Mouse (Mus musculus): ENCODE measurements at regions not wholly inside any gene's neighbourhood (a gene's known extent, or its start where the extent isn't known, plus 50 kb on each side); places are given as distances from the start of the nearest gene placed in this dataset.

- Histone ChIP-seq H3K27me3 (ENCODE audit: control insufficient read depth, insufficient read depth, low read length) (no peaks in the 10 kb centered on the region), H3K36me3 (replicated peaks; ENCODE audit: control insufficient read depth, insufficient read depth, low read depth, low read length) (no peaks in the 10 kb centered on the region), H3K9ac (replicated peaks; ENCODE audit: low read length) (no peak overlapping the region), H3K4me1 (ENCODE audit: control insufficient read depth, insufficient read depth, low read length) (no peaks in the 10 kb centered on the region), H3K4me2 (ENCODE audit: low read depth, low read length) (no peak overlapping the region), H3K4me3 (ENCODE audit: low read depth, low read length) (no peak overlapping the region), H3K27ac (replicated peaks; ENCODE audit: low read depth, low read length) (no peak overlapping the region), H3K9me3 (replicated peaks; ENCODE audit: control insufficient read depth, low read length) (no peaks in the 10 kb centered on the region)
- DNase-seq (ENCODE audit: low spot score) (no peak), ATAC-seq (replicated peaks; ENCODE audit: insufficient number of reproducible peaks, low FRiP score, low TSS enrichment, low read depth) (no peak)
- WGBS = 60% methylated on average over 5 of the region's 5 CpGs
Observed at GRCm38 (mm10) chr7:51722420-51722819, 100.6 kb downstream of the Slc17a6 start.

- H3K4me3 ChIP-seq (ENCODE audit: low read depth, low read length) = no peak overlapping the region
- ATAC-seq (replicated peaks; ENCODE audit: insufficient number of reproducible peaks, low FRiP score, low TSS enrichment, low read depth) = no peak
- WGBS = 79% methylated on average over 5 of the region's 5 CpGs
Observed at GRCm38 (mm10) chr7:51723955-51724354, 102.1 kb downstream of the Slc17a6 start.

DNA sequence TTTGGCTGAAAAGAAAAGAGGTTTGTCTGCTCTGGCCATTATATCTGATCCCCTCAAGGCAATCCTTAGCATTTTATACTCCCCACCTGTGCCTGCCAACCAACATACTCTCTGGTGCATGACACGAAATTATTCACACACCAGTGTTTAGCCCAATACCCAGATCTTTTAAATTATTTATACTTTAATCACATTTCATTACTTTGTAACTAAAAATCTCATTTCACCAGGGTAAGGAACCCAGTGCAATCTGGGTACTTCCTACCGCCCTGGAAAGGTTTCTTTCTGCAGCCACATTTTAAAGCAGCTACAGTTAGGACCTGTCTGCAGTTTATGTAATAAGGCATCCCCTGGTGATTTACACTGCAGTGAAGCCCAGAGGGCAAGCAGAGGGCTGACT is 114.5 kb downstream of the Slc17a6 start:
- Histone ChIP-seq H3K27me3 (ENCODE audit: control insufficient read depth, insufficient read depth, low read length) (no peaks in the 10 kb centered on the region), H3K4me3 (ENCODE audit: low read depth, low read length) (no peak overlapping the region), H3K4me2 (ENCODE audit: low read depth, low read length) (no peak overlapping the region), H3K36me3 (replicated peaks; ENCODE audit: control insufficient read depth, insufficient read depth, low read depth, low read length) (no peaks in the 10 kb centered on the region), H3K9ac (replicated peaks; ENCODE audit: low read length) (no peak overlapping the region), H3K4me1 (ENCODE audit: control insufficient read depth, insufficient read depth, low read length) (no peaks in the 10 kb centered on the region), H3K9me3 (replicated peaks; ENCODE audit: control insufficient read depth, low read length) (no peaks in the 10 kb centered on the region), H3K27ac (replicated peaks; ENCODE audit: low read depth, low read length) (no peak overlapping the region)
- 67% methylated on average over 2 of the region's 2 CpGs for WGBS
- no peak for ATAC-seq (replicated peaks; ENCODE audit: insufficient number of reproducible peaks, low FRiP score, low TSS enrichment, low read depth)
- DNase-seq (ENCODE audit: low spot score) = no peak

More at GRCm38 (mm10) chr7:51723955-51724354, 102.1 kb downstream of the Slc17a6 start:
- H3K36me3 ChIP-seq (replicated peaks; ENCODE audit: control insufficient read depth, insufficient read depth, low read depth, low read length) = no peaks in the 10 kb centered on the region
- no peak overlapping the region for H3K27ac ChIP-seq (replicated peaks; ENCODE audit: low read depth, low read length)
- no peak for DNase-seq (ENCODE audit: low spot score)
- no peak overlapping the region for H3K4me2 ChIP-seq (ENCODE audit: low read depth, low read length)
- no peaks in the 10 kb centered on the region for H3K4me1 ChIP-seq (ENCODE audit: control insufficient read depth, insufficient read depth, low read length)
- no peaks in the 10 kb centered on the region for H3K9me3 ChIP-seq (replicated peaks; ENCODE audit: control insufficient read depth, low read length)
- H3K27me3 ChIP-seq (ENCODE audit: control insufficient read depth, insufficient read depth, low read length) = no peaks in the 10 kb centered on the region
- no peak overlapping the region for H3K9ac ChIP-seq (replicated peaks; ENCODE audit: low read length)

DNA sequence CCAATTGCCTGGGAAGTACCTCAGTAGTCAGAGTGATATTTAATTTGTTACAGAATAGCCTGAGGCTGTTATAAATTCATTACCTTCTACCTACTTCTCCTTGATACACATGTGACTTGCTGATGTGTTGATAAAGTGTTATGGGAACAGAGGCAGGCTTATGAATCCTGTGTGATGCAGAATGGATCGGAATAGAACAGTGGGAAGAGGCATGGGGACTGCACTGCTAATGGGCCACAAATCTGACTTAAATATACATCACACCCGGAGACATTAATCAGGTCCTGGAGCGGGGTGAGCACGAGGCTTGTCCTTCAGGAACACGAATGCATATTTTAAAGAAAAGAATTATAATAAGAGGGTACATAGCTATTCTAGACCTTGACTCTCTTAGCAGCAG is 117.8 kb downstream of the Slc17a6 start:
- ATAC-seq (replicated peaks; ENCODE audit: insufficient number of reproducible peaks, low FRiP score, low TSS enrichment, low read depth) = no peak
- WGBS = 92% methylated on average over 5 of the region's 5 CpGs
- no peak for DNase-seq (ENCODE audit: low spot score)
- Histone ChIP-seq H3K4me3 (ENCODE audit: low read depth, low read length) (no peak overlapping the region), H3K4me1 (ENCODE audit: control insufficient read depth, insufficient read depth, low read length) (no peaks in the 10 kb centered on the region), H3K4me2 (ENCODE audit: low read depth, low read length) (no peak overlapping the region), H3K9me3 (replicated peaks; ENCODE audit: control insufficient read depth, low read length) (no peaks in the 10 kb centered on the region), H3K9ac (replicated peaks; ENCODE audit: low read length) (no peak overlapping the region), H3K36me3 (replicated peaks; ENCODE audit: control insufficient read depth, insufficient read depth, low read depth, low read length) (no peaks in the 10 kb centered on the region), H3K27ac (replicated peaks; ENCODE audit: low read depth, low read length) (no peak overlapping the region), H3K27me3 (ENCODE audit: control insufficient read depth, insufficient read depth, low read length) (no peaks in the 10 kb centered on the region)

GRCm38 (mm10) chr7:51740928-51741327 is 119.1 kb downstream of the Slc17a6 start:
- no peak overlapping the region for H3K27ac ChIP-seq (replicated peaks; ENCODE audit: low read depth, low read length)
- WGBS = 79% methylated on average over 5 of the region's 5 CpGs

DNA sequence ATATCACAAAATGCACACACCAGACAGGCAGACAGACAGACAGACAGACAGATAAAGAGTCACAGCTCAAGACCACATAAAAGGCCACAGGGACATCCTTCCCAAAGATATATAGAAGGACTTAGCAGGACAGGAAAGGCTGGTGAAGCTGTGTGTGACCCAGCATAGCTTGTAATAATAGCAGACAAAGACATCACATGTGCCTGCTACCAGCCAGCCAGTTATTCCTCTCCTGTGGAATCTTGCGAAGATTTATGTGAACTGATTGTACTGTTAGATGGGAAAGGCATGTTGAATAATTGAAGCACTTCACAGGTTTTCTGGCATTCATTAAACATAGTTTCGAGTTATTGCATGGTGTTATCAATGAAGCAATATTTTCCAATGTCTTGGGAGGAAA is 119.1 kb upstream of the Gas2 start:
- no peaks in the 10 kb centered on the region for H3K36me3 ChIP-seq (replicated peaks; ENCODE audit: control insufficient read depth, insufficient read depth, low read depth, low read length)
- 90% methylated on average over 2 of the region's 2 CpGs for WGBS
- DNase-seq (ENCODE audit: low spot score) = no peak
- no peak for ATAC-seq (replicated peaks; ENCODE audit: insufficient number of reproducible peaks, low FRiP score, low TSS enrichment, low read depth)
- H3K27me3 ChIP-seq (ENCODE audit: control insufficient read depth, insufficient read depth, low read length) = no peaks in the 10 kb centered on the region
- H3K4me1 ChIP-seq (ENCODE audit: control insufficient read depth, insufficient read depth, low read length) = no peaks in the 10 kb centered on the region
- no peak overlapping the region for H3K4me3 ChIP-seq (ENCODE audit: low read depth, low read length)
- H3K4me2 ChIP-seq (ENCODE audit: low read depth, low read length) = no peak overlapping the region
- H3K27ac ChIP-seq (replicated peaks; ENCODE audit: low read depth, low read length) = no peak overlapping the region
- H3K9me3 ChIP-seq (replicated peaks; ENCODE audit: control insufficient read depth, low read length) = no peaks in the 10 kb centered on the region
- H3K9ac ChIP-seq (replicated peaks; ENCODE audit: low read length) = no peak overlapping the region

More at GRCm38 (mm10) chr7:51740928-51741327, 119.1 kb downstream of the Slc17a6 start:
- Histone ChIP-seq H3K9me3 (replicated peaks; ENCODE audit: control insufficient read depth, low read length) (no peaks in the 10 kb centered on the region), H3K4me1 (ENCODE audit: control insufficient read depth, insufficient read depth, low read length) (no peaks in the 10 kb centered on the region), H3K27me3 (ENCODE audit: control insufficient read depth, insufficient read depth, low read length) (no peaks in the 10 kb centered on the region), H3K36me3 (replicated peaks; ENCODE audit: control insufficient read depth, insufficient read depth, low read depth, low read length) (no peaks in the 10 kb centered on the region), H3K4me2 (ENCODE audit: low read depth, low read length) (no peak overlapping the region), H3K9ac (replicated peaks; ENCODE audit: low read length) (no peak overlapping the region), H3K4me3 (ENCODE audit: low read depth, low read length) (no peak overlapping the region)
- DNase-seq (ENCODE audit: low spot score) (no peak), ATAC-seq (replicated peaks; ENCODE audit: insufficient number of reproducible peaks, low FRiP score, low TSS enrichment, low read depth) (no peak; the same call in 1 of the 2 replicates)

- no peak overlapping the region for H3K4me2 ChIP-seq (ENCODE audit: low read depth, low read length)
- H3K36me3 ChIP-seq (replicated peaks; ENCODE audit: control insufficient read depth, insufficient read depth, low read depth, low read length) = no peaks in the 10 kb centered on the region
- no peaks in the 10 kb centered on the region for H3K27me3 ChIP-seq (ENCODE audit: control insufficient read depth, insufficient read depth, low read length)
- H3K4me1 ChIP-seq (ENCODE audit: control insufficient read depth, insufficient read depth, low read length) = no peaks in the 10 kb centered on the region
- no peaks in the 10 kb centered on the region for H3K9me3 ChIP-seq (replicated peaks; ENCODE audit: control insufficient read depth, low read length)
- no peak overlapping the region for H3K9ac ChIP-seq (replicated peaks; ENCODE audit: low read length)
- no peak overlapping the region for H3K4me3 ChIP-seq (ENCODE audit: low read depth, low read length)
- ATAC-seq (replicated peaks; ENCODE audit: insufficient number of reproducible peaks, low FRiP score, low TSS enrichment, low read depth) = no peak
- DNase-seq (ENCODE audit: low spot score) = no peak
- WGBS = 81% methylated on average over 3 of the region's 3 CpGs
- no peak overlapping the region for H3K27ac ChIP-seq (replicated peaks; ENCODE audit: low read depth, low read length)
Observed at GRCm38 (mm10) chr7:51745598-51745997, 116.2 kb upstream of the Gas2 start.

DNA sequence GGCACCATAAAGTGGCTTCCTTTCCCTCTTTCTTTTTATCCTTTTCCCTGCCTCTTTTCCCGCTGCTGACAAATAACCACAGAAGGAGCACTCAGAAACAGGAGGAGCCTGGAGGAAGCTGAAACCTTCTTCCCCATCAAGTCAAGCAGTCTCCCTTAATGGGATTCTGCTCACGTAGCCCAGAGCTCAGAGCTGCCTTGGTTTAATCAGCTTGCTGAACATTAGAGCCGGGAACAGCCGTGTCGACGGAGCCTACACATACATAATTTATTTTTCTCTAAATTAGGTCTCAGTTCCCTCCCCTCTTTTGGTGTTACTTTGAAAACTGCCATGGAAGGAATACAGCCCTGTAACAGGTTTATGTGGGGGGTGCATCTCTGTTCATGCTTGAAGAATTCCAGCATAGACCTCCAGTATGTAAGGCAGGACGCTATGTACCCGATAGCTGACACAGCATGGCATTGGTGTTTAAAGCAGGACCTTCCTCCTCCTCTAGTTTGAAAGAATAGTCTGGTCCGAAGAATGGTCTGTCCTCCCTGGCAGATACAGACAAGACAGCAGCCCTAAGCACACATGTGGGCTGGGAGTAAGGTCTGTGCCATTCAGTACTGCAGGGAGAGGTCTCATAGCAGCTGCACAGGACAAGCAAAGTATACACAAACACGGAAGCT is 113.0 kb upstream of the Gas2 start:
- Histone ChIP-seq H3K4me3 (ENCODE audit: low read depth, low read length) (no peak overlapping the region), H3K27me3 (ENCODE audit: control insufficient read depth, insufficient read depth, low read length) (no peaks in the 10 kb centered on the region), H3K9me3 (replicated peaks; ENCODE audit: control insufficient read depth, low read length) (no peaks in the 10 kb centered on the region), H3K9ac (replicated peaks; ENCODE audit: low read length) (no peak overlapping the region), H3K4me2 (ENCODE audit: low read depth, low read length) (no peak overlapping the region), H3K36me3 (replicated peaks; ENCODE audit: control insufficient read depth, insufficient read depth, low read depth, low read length) (no peaks in the 10 kb centered on the region), H3K27ac (replicated peaks; ENCODE audit: low read depth, low read length) (no peak overlapping the region), H3K4me1 (ENCODE audit: control insufficient read depth, insufficient read depth, low read length) (no peaks in the 10 kb centered on the region)
- peak; percentile 52; the same call in 1 of the 2 replicates for ATAC-seq (replicated peaks; ENCODE audit: insufficient number of reproducible peaks, low FRiP score, low TSS enrichment, low read depth)
- DNase-seq (ENCODE audit: low spot score) = no peak
- WGBS = 67% methylated on average over 10 of the region's 10 CpGs

All from embryonic facial prominence, embryonic 11.5 days (tissue).